Mouse (Mus musculus): ENCODE data around the gene Mdk. TPM values are rescaled to one million over a fixed set of nuclear protein-coding genes. Genes with fewer than 3 reads are reported as not detected.

Gene Mdk
- polyA plus RNA-seq, 1 experiment from 2014 or later: 984 TPM

- Histone ChIP-seq H3K4me3 (ENCODE audit: low read depth, low read length) (no peak overlapping the region), H3K36me3 (ENCODE audit: control insufficient read depth, insufficient read depth, low read length) (no peaks in the 10 kb centered on the region), H3K9me3 (ENCODE audit: control insufficient read depth, low read length) (no peaks in the 10 kb centered on the region), H3K27ac (ENCODE audit: low read depth, low read length) (no peak overlapping the region), H3K4me2 (replicated peaks; ENCODE audit: low read depth, low read length) (no peak overlapping the region), H3K4me1 (replicated peaks; ENCODE audit: control insufficient read depth, insufficient read depth, low read length) (peaks cover 2% of the 10 kb centered on the region; the same call in 1 of the 2 replicates), H3K27me3 (ENCODE audit: control insufficient read depth, insufficient read depth, low read length) (peaks cover 30% of the 10 kb centered on the region), H3K9ac (ENCODE audit: low read depth, low read length) (no peak overlapping the region)
- WGBS: 87% methylated on average over 15 of the region's 15 CpGs
- ATAC-seq (ENCODE audit: low FRiP score) (no peak), DNase-seq (ENCODE audit: low spot score) (no peak)
Measured at GRCm38 (mm10) chr2:91925442-91925841, 6.7 kb downstream of the Mdk start.

- H3K9me3 ChIP-seq (ENCODE audit: control insufficient read depth, low read length): no peaks in the 10 kb centered on the region
- H3K4me3 ChIP-seq (ENCODE audit: low read depth, low read length): no peak overlapping the region
- H3K27me3 ChIP-seq (ENCODE audit: control insufficient read depth, insufficient read depth, low read length): peaks cover 30% of the 10 kb centered on the region
- H3K4me2 ChIP-seq (replicated peaks; ENCODE audit: low read depth, low read length): no peak overlapping the region
- no peak overlapping the region for H3K27ac ChIP-seq (ENCODE audit: low read depth, low read length)
- no peak for DNase-seq (ENCODE audit: low spot score)
- 62% methylated on average over 1 of the region's 1 CpGs for WGBS
- no peak for ATAC-seq (ENCODE audit: low FRiP score)
- H3K36me3 ChIP-seq (ENCODE audit: control insufficient read depth, insufficient read depth, low read length): no peaks in the 10 kb centered on the region
- no peak overlapping the region for H3K9ac ChIP-seq (ENCODE audit: low read depth, low read length)
- peaks cover 2% of the 10 kb centered on the region; the same call in 1 of the 2 replicates for H3K4me1 ChIP-seq (replicated peaks; ENCODE audit: control insufficient read depth, insufficient read depth, low read length)
Measured at GRCm38 (mm10) chr2:91924726-91925125, 7.4 kb downstream of the Mdk start.

GRCm38 (mm10) chr2:91923415-91924337 is 8.4 kb downstream of the Mdk start:
- H3K9me3 ChIP-seq (ENCODE audit: control insufficient read depth, low read length): no peaks in the 10 kb centered on the region
- peak; percentile 83 for DNase-seq (ENCODE audit: low spot score)
- no peak overlapping the region for H3K9ac ChIP-seq (ENCODE audit: low read depth, low read length)
- 0 out of 2 replicates have a peak, but pooled peaks cover 2% of the 10 kb centered on the region for H3K4me1 ChIP-seq (replicated peaks; ENCODE audit: control insufficient read depth, insufficient read depth, low read length)
- H3K4me2 ChIP-seq (replicated peaks; ENCODE audit: low read depth, low read length): peak overlapping the region; percentile 26
- peak overlapping the region; percentile 10; the same call in 1 of the 2 replicates for H3K4me3 ChIP-seq (ENCODE audit: low read depth, low read length)
- WGBS: 4% methylated on average over 54 of the region's 54 CpGs
- no peaks in the 10 kb centered on the region for H3K36me3 ChIP-seq (ENCODE audit: control insufficient read depth, insufficient read depth, low read length)
- H3K27ac ChIP-seq (ENCODE audit: low read depth, low read length): no peak overlapping the region
- ATAC-seq (ENCODE audit: low FRiP score): no peak
- H3K27me3 ChIP-seq (ENCODE audit: control insufficient read depth, insufficient read depth, low read length): peaks cover 30% of the 10 kb centered on the region

- 3% methylated on average over 37 of the region's 37 CpGs for WGBS
- H3K9me3 ChIP-seq (ENCODE audit: control insufficient read depth, low read length): no peaks in the 10 kb centered on the region
- DNase-seq (ENCODE audit: low spot score): peak; percentile 44
- peaks cover 30% of the 10 kb centered on the region for H3K27me3 ChIP-seq (ENCODE audit: control insufficient read depth, insufficient read depth, low read length)
- 0 out of 2 replicates have a peak, but pooled peaks cover 2% of the 10 kb centered on the region for H3K4me1 ChIP-seq (replicated peaks; ENCODE audit: control insufficient read depth, insufficient read depth, low read length)
- 0 out of 2 replicates have a peak, but pooled peaks have one; percentile 13 for ATAC-seq (ENCODE audit: low FRiP score)
- peak overlapping the region; percentile 47 for H3K4me3 ChIP-seq (ENCODE audit: low read depth, low read length)
- 0 out of 2 replicates have a peak, but pooled peaks cover 4% of the 10 kb centered on the region for H3K36me3 ChIP-seq (ENCODE audit: control insufficient read depth, insufficient read depth, low read length)
- H3K9ac ChIP-seq (ENCODE audit: low read depth, low read length): no peak overlapping the region
- no peak overlapping the region for H3K27ac ChIP-seq (ENCODE audit: low read depth, low read length)
- no peak overlapping the region for H3K4me2 ChIP-seq (replicated peaks; ENCODE audit: low read depth, low read length)
Measured at GRCm38 (mm10) chr2:91922586-91923414, 9.3 kb downstream of the Mdk start.

GRCm38 (mm10) chr2:91921790-91922570 is 10.1 kb downstream of the Mdk start:
- DNase-seq (ENCODE audit: low spot score) (peak; percentile 85), ATAC-seq (ENCODE audit: low FRiP score) (peak; percentile 76)
- Histone ChIP-seq H3K4me1 (replicated peaks; ENCODE audit: control insufficient read depth, insufficient read depth, low read length) (0 out of 2 replicates have a peak, but pooled peaks cover 2% of the 10 kb centered on the region), H3K4me2 (replicated peaks; ENCODE audit: low read depth, low read length) (peak overlapping the region; percentile 67), H3K9ac (ENCODE audit: low read depth, low read length) (peak overlapping the region; percentile 28; the same call in 1 of the 2 replicates), H3K27ac (ENCODE audit: low read depth, low read length) (no peak overlapping the region), H3K4me3 (ENCODE audit: low read depth, low read length) (peak overlapping the region; percentile 47), H3K9me3 (ENCODE audit: control insufficient read depth, low read length) (no peaks in the 10 kb centered on the region), H3K27me3 (ENCODE audit: control insufficient read depth, insufficient read depth, low read length) (peaks cover 30% of the 10 kb centered on the region), H3K36me3 (ENCODE audit: control insufficient read depth, insufficient read depth, low read length) (peaks cover 7% of the 10 kb centered on the region; the same call in 1 of the 2 replicates)
- WGBS: under 1% methylated on average over 56 of the region's 64 CpGs

GRCm38 (mm10) chr2:91921181-91921789 is 10.8 kb downstream of the Mdk start:
- 5% methylated on average over 31 of the region's 31 CpGs for WGBS
- no peak overlapping the region for H3K27ac ChIP-seq (ENCODE audit: low read depth, low read length)
- peak; percentile 62 for DNase-seq (ENCODE audit: low spot score)
- no peak overlapping the region for H3K9ac ChIP-seq (ENCODE audit: low read depth, low read length)
- peak; percentile 7; the same call in 1 of the 2 replicates for ATAC-seq (ENCODE audit: low FRiP score)
- H3K9me3 ChIP-seq (ENCODE audit: control insufficient read depth, low read length): no peaks in the 10 kb centered on the region
- peaks cover 30% of the 10 kb centered on the region for H3K27me3 ChIP-seq (ENCODE audit: control insufficient read depth, insufficient read depth, low read length)
- H3K4me3 ChIP-seq (ENCODE audit: low read depth, low read length): peak overlapping the region; percentile 47
- H3K4me1 ChIP-seq (replicated peaks; ENCODE audit: control insufficient read depth, insufficient read depth, low read length): 0 out of 2 replicates have a peak, but pooled peaks cover 2% of the 10 kb centered on the region
- H3K36me3 ChIP-seq (ENCODE audit: control insufficient read depth, insufficient read depth, low read length): peaks cover 10% of the 10 kb centered on the region; the same call in 1 of the 2 replicates
- H3K4me2 ChIP-seq (replicated peaks; ENCODE audit: low read depth, low read length): peak overlapping the region; percentile 67

GRCm38 (mm10) chr2:91920130-91920529 is 12.0 kb downstream of the Mdk start:
- 0 out of 2 replicates have a peak, but pooled peaks cover 2% of the 10 kb centered on the region for H3K4me1 ChIP-seq (replicated peaks; ENCODE audit: control insufficient read depth, insufficient read depth, low read length)
- H3K9ac ChIP-seq (ENCODE audit: low read depth, low read length): no peak overlapping the region
- H3K9me3 ChIP-seq (ENCODE audit: control insufficient read depth, low read length): no peaks in the 10 kb centered on the region
- H3K27ac ChIP-seq (ENCODE audit: low read depth, low read length): no peak overlapping the region
- 72% methylated on average over 4 of the region's 4 CpGs for WGBS
- no peak for DNase-seq (ENCODE audit: low spot score)
- peaks cover 10% of the 10 kb centered on the region; the same call in 1 of the 2 replicates for H3K36me3 ChIP-seq (ENCODE audit: control insufficient read depth, insufficient read depth, low read length)
- no peak overlapping the region for H3K4me2 ChIP-seq (replicated peaks; ENCODE audit: low read depth, low read length)
- H3K4me3 ChIP-seq (ENCODE audit: low read depth, low read length): no peak overlapping the region
- peaks cover 30% of the 10 kb centered on the region for H3K27me3 ChIP-seq (ENCODE audit: control insufficient read depth, insufficient read depth, low read length)
- ATAC-seq (ENCODE audit: low FRiP score): no peak

Measured in hindbrain, embryonic 11.5 days (tissue).